Mouse (Mus musculus) spleen, adult 2 months (tissue): ENCODE data around the gene Cadps. TPM values are rescaled to one million over a fixed set of nuclear protein-coding genes. Genes with fewer than 3 reads are reported as not detected.

Source experiments
- DNase-seq, 2 experiments: peaks; one replicate each; pipeline versions ENCODE4 v3.0.0 to v3.0.0-alpha.2; 2012 to 2021; ENCODE audit warnings: low spot score in 2 of 2, low read depth in 1 of 2
- H3K27ac ChIP-seq: fragments of 200-500 bp; 2 replicates; pipeline ENCODE4 v1.5.1; 2012; ENCODE audit warnings: low read length, inconsistent platforms; ENCODE audit not compliant: insufficient read depth
- H3K27me3 ChIP-seq: fragments of 200-500 bp; 2 replicates; pipeline ENCODE4 v1.6.1; 2012; ENCODE audit warnings: mild to moderate bottlenecking, moderate library complexity, low read length, inconsistent platforms; ENCODE audit not compliant: control insufficient read depth, insufficient read depth
- H3K36me3 ChIP-seq: fragments of 200-500 bp; 2 replicates; pipeline ENCODE4 v1.6.1; 2012; ENCODE audit warnings: mild to moderate bottlenecking, low read length, inconsistent platforms; ENCODE audit not compliant: control insufficient read depth, insufficient read depth
- H3K4me1 ChIP-seq: fragments of 200-500 bp; 2 replicates; pipeline ENCODE4 v1.6.1; 2011; ENCODE audit warnings: inconsistent platforms; ENCODE audit not compliant: control insufficient read depth, insufficient read depth, insufficient read length
- H3K4me3 ChIP-seq: fragments of 200-500 bp; 2 replicates; pipeline ENCODE4 v1.5.1; 2011; ENCODE audit warnings: mild to moderate bottlenecking, inconsistent platforms; ENCODE audit not compliant: insufficient read depth, insufficient read length; ENCODE audit errors: extremely low read depth
- CTCF ChIP-seq: fragments of 200-500 bp; IDR thresholded peaks from 2 replicates; pipeline ENCODE4 v1.5.1; 2011; ENCODE audit warnings: mild to moderate bottlenecking, inconsistent platforms; ENCODE audit not compliant: insufficient read depth, insufficient read length, insufficient replicate concordance; ENCODE audit errors: extremely low read depth
- POLR2A ChIP-seq: fragments of 200-500 bp; IDR thresholded peaks from 2 replicates; pipeline ENCODE4 v1.6.1; 2011; ENCODE audit warnings: low read depth, low read length, inconsistent platforms
- WGBS: fragments of 180-500 bp; shearing (Covaris S2); methylation state at CpG from one replicate; pipeline ENCODE4 v1.1.7; 2018; 5-methylcytosine and 5-hydroxymethylcytosine counted together
- polyA plus RNA-seq: library from polyadenylated mRNA; depleted of rRNA; stranded (reverse); fragments of >200 nt; gene quantifications from 2 replicates; pipeline ENCODE4 v1.2.3, GENCODE M21; 2012

Gene Cadps
- polyA plus RNA-seq, 1 experiment, result 0.04 TPM

- no peaks in the 10 kb centered on the region for H3K36me3 ChIP-seq
- H3K4me1 ChIP-seq, result no peaks in the 10 kb centered on the region
- no peak overlapping the region for H3K27ac ChIP-seq
- DNase-seq, result no peak
- no peaks in the 10 kb centered on the region for H3K27me3 ChIP-seq
- H3K4me3 ChIP-seq, result no peak overlapping the region
- WGBS, result 26% methylated on average over 1 of the region's 1 CpGs
- TF ChIP-seq POLR2A (no peak), CTCF (no peak)
Observed at GRCm38 (mm10) chr14:12690201-12690600, 132.7 kb downstream of the Cadps start.

- no peak for DNase-seq
- 88% methylated on average over 3 of the region's 3 CpGs for WGBS
- no peaks in the 10 kb centered on the region for H3K27me3 ChIP-seq
- TF ChIP-seq CTCF, result no peak
- no peak for TF ChIP-seq POLR2A
- H3K27ac ChIP-seq, result no peak overlapping the region
- no peaks in the 10 kb centered on the region for H3K4me1 ChIP-seq
- no peaks in the 10 kb centered on the region for H3K36me3 ChIP-seq
- no peak overlapping the region for H3K4me3 ChIP-seq
Observed at GRCm38 (mm10) chr14:12685015-12685414, 137.9 kb downstream of the Cadps start.

- Histone ChIP-seq H3K4me1 (no peaks in the 10 kb centered on the region), H3K36me3 (no peaks in the 10 kb centered on the region), H3K4me3 (no peak overlapping the region), H3K27me3 (no peaks in the 10 kb centered on the region), H3K27ac (no peak overlapping the region)
- no peak for TF ChIP-seq CTCF
- TF ChIP-seq POLR2A, result no peak
- WGBS, result 52% methylated on average over 3 of the region's 3 CpGs
- no peak for DNase-seq
Observed at GRCm38 (mm10) chr14:12680819-12681638, 141.8 kb downstream of the Cadps start.

GRCm38 (mm10) chr14:12661430-12661829, 161.4 kb downstream of the Cadps start:
- TF ChIP-seq CTCF (no peak), POLR2A (no peak)
- 83% methylated on average over 2 of the region's 2 CpGs for WGBS
- H3K4me1 ChIP-seq, result no peaks in the 10 kb centered on the region

GRCm38 (mm10) chr14:12657351-12657750, 165.5 kb downstream of the Cadps start:
- Histone ChIP-seq H3K4me3 (no peak overlapping the region), H3K27ac (no peak overlapping the region), H3K4me1 (no peaks in the 10 kb centered on the region), H3K27me3 (no peaks in the 10 kb centered on the region), H3K36me3 (no peaks in the 10 kb centered on the region)
- 22% methylated on average over 4 of the region's 4 CpGs for WGBS
- no peak for DNase-seq
- TF ChIP-seq CTCF (no peak), POLR2A (no peak)

More at GRCm38 (mm10) chr14:12661430-12661829, 161.4 kb downstream of the Cadps start:
- Histone ChIP-seq H3K27me3 (no peaks in the 10 kb centered on the region), H3K4me3 (no peak overlapping the region), H3K36me3 (no peaks in the 10 kb centered on the region), H3K27ac (no peak overlapping the region)
- DNase-seq, result no peak

GRCm38 (mm10) chr14:12642868-12643512, 179.9 kb downstream of the Cadps start:
- DNase-seq, result no peak
- no peak overlapping the region for H3K4me3 ChIP-seq
- no peak overlapping the region for H3K27ac ChIP-seq
- 85% methylated on average over 6 of the region's 6 CpGs for WGBS
- no peaks in the 10 kb centered on the region for H3K4me1 ChIP-seq
- H3K36me3 ChIP-seq, result no peaks in the 10 kb centered on the region
- no peak for TF ChIP-seq POLR2A
- no peak for TF ChIP-seq CTCF
- no peaks in the 10 kb centered on the region for H3K27me3 ChIP-seq

GRCm38 (mm10) chr14:12638762-12639161, 184.1 kb downstream of the Cadps start:
- no peak for DNase-seq
- no peak overlapping the region for H3K4me3 ChIP-seq
- H3K4me1 ChIP-seq, result no peaks in the 10 kb centered on the region
- TF ChIP-seq CTCF, result no peak
- no peak for TF ChIP-seq POLR2A
- WGBS, result 89% methylated on average over 2 of the region's 2 CpGs
- H3K27ac ChIP-seq, result no peak overlapping the region
- H3K27me3 ChIP-seq, result no peaks in the 10 kb centered on the region
- H3K36me3 ChIP-seq, result no peaks in the 10 kb centered on the region
